Comparison of ENCODE assay signal across 8 mouse cellular contexts in genomic region chr17:24478663-24479380, GRCm38 (mm10). TPM values are rescaled to one million over a fixed set of nuclear protein-coding genes. Genes with fewer than 3 reads are reported as not detected.
A peak's percentile ranks its signal among the peaks of the same experiment; 100 is the strongest.
DNase-seq lines count a peak whose midpoint lies in the region; ATAC-seq and TF ChIP-seq lines count a peak whose summit lies in the region.

Mlst8 (minus strand) TSS chr17:24479078.

- peak; percentile 97 for DNase-seq in 3T3-L1 (ENCODE audit: low read depth, low spot score)
- peak; percentile 94 to 95 for DNase-seq in adrenal gland, postnatal 4 days (ENCODE audit: low spot score in 2 of 2)
- peak; percentile 97 for DNase-seq in embryonic facial prominence, embryonic 14.5 days (ENCODE audit: low spot score)
- peak; percentile 97 for DNase-seq in heart, adult 8-10 months (ENCODE audit: low spot score)
- DNase-seq in kidney, adult 9 months, result peak; percentile 98
- peak; percentile 96 for DNase-seq in limb, embryonic 14.5 days (ENCODE audit: low spot score)
- peak; percentile 97 for DNase-seq in midbrain, postnatal 0 days (ENCODE audit: low spot score)
- DNase-seq in spleen, postnatal 14 days (ENCODE audit: low spot score in 2 of 2), result peak; percentile 96 to 98

- peak; percentile 95 for ATAC-seq in embryonic facial prominence, embryonic 14.5 days (ENCODE audit: low read depth)
- peak; percentile 95 for ATAC-seq in limb, embryonic 14.5 days (ENCODE audit: low FRiP score, low read depth)
- ATAC-seq in midbrain, postnatal 0 days (ENCODE audit: low FRiP score), result peak; percentile 91

- peaks cover 7% of the 10 kb centered on the region for H3K4me1 ChIP-seq in embryonic facial prominence, embryonic 14.5 days (ENCODE audit: control insufficient read depth, insufficient read depth, low read length)
- H3K4me1 ChIP-seq in limb, embryonic 14.5 days (ENCODE audit: control insufficient read depth, insufficient read depth, low read length), result peaks cover 7% of the 10 kb centered on the region
- H3K4me1 ChIP-seq in midbrain, postnatal 0 days (ENCODE audit: insufficient read depth, low read length), result peaks cover 6% of the 10 kb centered on the region

- no peaks in the 10 kb centered on the region for H3K9me3 ChIP-seq in embryonic facial prominence, embryonic 14.5 days (ENCODE audit: control insufficient read depth, low read length)
- H3K9me3 ChIP-seq in limb, embryonic 14.5 days (ENCODE audit: control insufficient read depth, low read length), result no peaks in the 10 kb centered on the region
- H3K9me3 ChIP-seq in midbrain, postnatal 0 days (ENCODE audit: low read length), result no peaks in the 10 kb centered on the region

- H3K27me3 ChIP-seq in embryonic facial prominence, embryonic 14.5 days (replicated peaks; ENCODE audit: control insufficient read depth, insufficient read depth, low read length), result no peaks in the 10 kb centered on the region
- H3K27me3 ChIP-seq in limb, embryonic 14.5 days (ENCODE audit: control insufficient read depth, insufficient read depth, low read length), result no peaks in the 10 kb centered on the region
- no peaks in the 10 kb centered on the region for H3K27me3 ChIP-seq in midbrain, postnatal 0 days (ENCODE audit: insufficient read depth, low read length)

- peak within 1 kb of the TSS; percentile 83 for H3K4me3 ChIP-seq in embryonic facial prominence, embryonic 14.5 days (ENCODE audit: low read depth, low read length)
- H3K4me3 ChIP-seq in limb, embryonic 14.5 days (replicated peaks; ENCODE audit: low read length), result peak within 1 kb of the TSS; percentile 66
- peak within 1 kb of the TSS; percentile 56 for H3K4me3 ChIP-seq in midbrain, postnatal 0 days (ENCODE audit: low read depth, low read length)

- TF ChIP-seq CTCF in midbrain, postnatal 0 days (IDR thresholded peaks at IDR 0.05), result peak; percentile 92

- peak within 1 kb of the TSS; percentile 91 for H3K27ac ChIP-seq in embryonic facial prominence, embryonic 14.5 days (replicated peaks; ENCODE audit: low read depth, low read length)
- peak within 1 kb of the TSS; percentile 95 for H3K27ac ChIP-seq in limb, embryonic 14.5 days (replicated peaks; ENCODE audit: low read depth, low read length)
- peak within 1 kb of the TSS; percentile 89 for H3K27ac ChIP-seq in midbrain, postnatal 0 days (ENCODE audit: low read depth, low read length)

- H3K9ac ChIP-seq in embryonic facial prominence, embryonic 14.5 days (ENCODE audit: low read depth, low read length), result peak within 1 kb of the TSS; percentile 92
- H3K9ac ChIP-seq in limb, embryonic 14.5 days (ENCODE audit: low read depth, low read length, severe bottlenecking), result peak within 1 kb of the TSS; percentile 73
- peak within 1 kb of the TSS; percentile 69 for H3K9ac ChIP-seq in midbrain, postnatal 0 days (replicated peaks; ENCODE audit: low read length, poor library complexity, severe bottlenecking)

- peak within 1 kb of the TSS; percentile 87 for H3K4me2 ChIP-seq in embryonic facial prominence, embryonic 14.5 days (ENCODE audit: low read depth, low read length)
- peak within 1 kb of the TSS; percentile 74 for H3K4me2 ChIP-seq in limb, embryonic 14.5 days (replicated peaks; ENCODE audit: low read depth, low read length, severe bottlenecking)
- peak within 1 kb of the TSS; percentile 77 for H3K4me2 ChIP-seq in midbrain, postnatal 0 days (ENCODE audit: low read depth, low read length, poor library complexity, severe bottlenecking)

- peaks cover 36% of the 10 kb centered on the region for H3K36me3 ChIP-seq in embryonic facial prominence, embryonic 14.5 days (ENCODE audit: control insufficient read depth, insufficient read depth, low read length)
- peaks cover 32% of the 10 kb centered on the region for H3K36me3 ChIP-seq in limb, embryonic 14.5 days (ENCODE audit: control insufficient read depth, insufficient read depth, low read length)
- peaks cover 34% of the 10 kb centered on the region for H3K36me3 ChIP-seq in midbrain, postnatal 0 days (ENCODE audit: insufficient read depth, low read length)

- TF ChIP-seq POLR2A in limb, embryonic 14.5 days (IDR thresholded peaks at IDR 0.05; ENCODE audit: borderline replicate concordance, extremely low read depth, insufficient read depth, insufficient read length), result no peak

- WGBS in embryonic facial prominence, embryonic 14.5 days, result 0% methylated on average over 44 of the region's 48 CpGs
- under 1% methylated on average over 48 of the region's 48 CpGs for WGBS in limb, embryonic 14.5 days
- 1% methylated on average over 48 of the region's 48 CpGs for WGBS in midbrain, postnatal 0 days

RNA-seq across cellular contexts. Expression of gene Mlst8, which starts in this region (rescaled TPM):
- total RNA-seq in adrenal gland, postnatal 4 days (2021), result 10 to 100 TPM; 28.0 to 30.0 TPM
- polyA plus RNA-seq in embryonic facial prominence, embryonic 14.5 days (2014; fragmentation: Nextera tagmentation; extraction: Ambion mirVana), result 21.7 and 23.7 TPM in 2 replicates
- total RNA-seq in heart, adult 8-10 months (2022), result 10 to 100 TPM; 10.5 to 11.8 (median 11.0) TPM
- 46.3 and 54.9 TPM in 2 replicates for polyA plus RNA-seq in limb, embryonic 14.5 days (2012; rRNA removed)
- 27.8 and 29.3 TPM in 2 replicates for polyA plus RNA-seq in limb, embryonic 14.5 days (2014; fragmentation: Nextera tagmentation; extraction: Ambion mirVana)
- total RNA-seq in midbrain, postnatal 0 days (2014; rRNA removed), result 51.8 and 60.8 TPM in 2 replicates
- polyA plus RNA-seq in midbrain, postnatal 0 days (2015; fragmentation: Nextera tagmentation; extraction: Ambion mirVana), result 28.4 and 29.5 TPM in 2 replicates

Comparison
In these comparisons a context has a peak if more than half of its experiments do, and no peak if none do; other contexts are left out.
1. Peak in every context shown above with its lines: DNase-seq, ATAC-seq, H3K4me3 ChIP-seq and H3K27ac ChIP-seq.